Mouse (Mus musculus): ENCODE data around the gene Suox. TPM values are rescaled to one million over a fixed set of nuclear protein-coding genes. Genes with fewer than 3 reads are reported as not detected.
A peak's percentile ranks its signal among the peaks of the same experiment; 100 is the strongest.
"Not testable (repeated sequence)": the region's sequence is repeated elsewhere in the genome, so short reads cannot be mapped to it uniquely, and the experiment has no call there.

Suox gene
- not detected in 2 replicates for polyA plus RNA-seq (2012; ENCODE audit: insufficient read depth, insufficient read length, low replicate concordance, missing spikeins)

DNA sequence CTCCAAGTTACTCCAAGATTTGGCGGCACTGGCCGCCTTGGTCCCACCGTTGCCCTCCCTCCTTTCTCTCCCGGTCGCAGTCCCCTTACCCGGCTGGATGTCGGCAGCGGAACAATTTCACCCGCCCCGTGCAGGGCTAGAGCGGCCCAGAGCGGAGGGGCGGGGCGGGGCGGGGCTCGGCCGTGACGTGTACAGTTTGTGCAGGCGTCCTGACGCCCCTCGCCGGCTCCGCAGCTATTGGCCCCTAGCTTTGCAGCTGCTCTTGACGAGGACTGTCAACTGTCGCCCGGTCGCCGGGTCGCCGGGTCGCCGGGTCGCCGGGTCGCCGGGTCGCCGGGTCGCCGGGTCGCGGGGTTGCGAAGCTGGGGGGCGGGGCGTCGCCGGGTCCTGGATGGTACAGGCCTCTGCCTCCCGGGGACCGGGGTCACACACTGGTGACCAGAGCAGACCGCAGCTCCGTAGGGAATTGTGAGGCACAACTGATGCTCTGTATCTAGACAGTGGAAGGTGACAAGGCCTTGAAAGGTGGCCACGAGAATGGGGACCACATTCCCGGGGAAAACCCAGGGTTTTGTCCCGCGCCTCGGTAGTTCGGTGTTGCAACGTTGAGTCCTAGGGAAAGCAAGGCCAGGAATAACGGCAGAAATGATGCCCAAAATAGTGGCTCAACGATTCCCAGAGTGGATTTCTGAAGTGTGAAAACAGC lies at the start of gene Suox:
TSS of gene Suox (minus strand) at position 311 of the 706 bp plus-strand sequence.
- no peak for TF ChIP-seq CTCF (IDR thresholded peaks at IDR 0.05; ENCODE audit: insufficient read depth, low read depth, low read length)
- peak; percentile 62; the same call in 1 of the 2 replicates for TF ChIP-seq POLR2A (IDR thresholded peaks at IDR 0.05; ENCODE audit: insufficient read depth, low read depth, low read length)
- Histone ChIP-seq H3K4me1 (ENCODE audit: control insufficient read depth, insufficient read depth, low read length) (no peaks in the 10 kb centered on the region), H3K27ac (ENCODE audit: insufficient read depth, low read depth, low read length) (0 out of 2 replicates have a peak within 1 kb of the TSS, but pooled peaks have one; percentile 49), H3K4me3 (ENCODE audit: insufficient read depth, low read depth, low read length) (peak within 1 kb of the TSS; percentile 70)
- WGBS = under 1% methylated on average over 60 of the region's 60 CpGs

DNA sequence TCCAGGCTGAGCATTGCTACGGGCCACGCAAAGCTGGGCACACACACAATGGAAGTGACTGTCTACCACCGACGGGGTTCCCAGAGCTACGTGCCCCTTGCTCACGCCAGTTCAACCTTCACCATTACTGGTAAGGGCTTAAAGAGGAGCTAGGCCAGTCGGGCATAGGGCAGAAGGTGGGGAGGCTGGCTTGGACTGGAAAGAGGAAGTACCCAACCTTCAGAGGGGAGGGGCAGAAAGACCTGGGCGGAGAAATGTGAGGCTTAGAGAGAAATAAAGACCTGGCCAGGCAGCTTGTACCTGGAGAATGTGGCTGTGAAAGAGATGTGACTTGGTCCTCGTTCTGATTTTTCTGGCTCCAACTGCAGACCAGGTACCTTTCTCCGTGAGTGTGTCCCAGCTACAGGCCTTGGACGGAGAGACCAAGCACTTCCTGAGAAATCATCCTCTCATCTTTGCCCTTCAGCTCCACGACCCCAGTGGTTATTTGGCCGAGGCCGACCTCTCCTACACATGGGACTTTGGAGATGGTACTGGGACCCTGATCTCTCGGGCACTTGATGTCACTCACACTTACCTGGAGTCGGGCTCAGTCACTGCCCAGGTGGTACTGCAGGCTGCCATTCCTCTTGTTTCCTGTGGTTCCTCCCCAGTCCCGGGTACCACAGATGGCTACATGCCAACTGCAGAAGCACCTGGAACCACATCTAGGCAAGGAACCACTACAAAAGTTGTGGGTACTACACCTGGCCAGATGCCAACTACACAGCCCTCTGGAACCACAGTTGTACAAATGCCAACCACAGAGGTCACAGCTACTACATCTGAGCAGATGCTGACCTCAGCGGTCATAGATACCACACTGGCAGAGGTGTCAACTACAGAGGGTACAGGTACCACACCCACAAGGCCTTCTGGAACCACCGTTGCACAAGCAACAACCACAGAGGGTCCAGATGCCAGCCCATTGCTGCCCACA lies 42.0 kb upstream of the Suox start:
- no peak for TF ChIP-seq POLR2A (IDR thresholded peaks at IDR 0.05; ENCODE audit: insufficient read depth, low read depth, low read length)
- no peak for TF ChIP-seq CTCF (IDR thresholded peaks at IDR 0.05; ENCODE audit: insufficient read depth, low read depth, low read length)
- H3K4me3 ChIP-seq (ENCODE audit: insufficient read depth, low read depth, low read length) = no peak overlapping the region
- H3K4me1 ChIP-seq (ENCODE audit: control insufficient read depth, insufficient read depth, low read length) = no peaks in the 10 kb centered on the region
- WGBS = 86% methylated on average over 19 of the region's 19 CpGs
- H3K27ac ChIP-seq (ENCODE audit: insufficient read depth, low read depth, low read length) = no peak overlapping the region

GRCm38 (mm10) chr10:128711318-128711717 lies 37.4 kb upstream of the Suox start:
- not testable (repeated sequence) for H3K4me1 ChIP-seq (ENCODE audit: control insufficient read depth, insufficient read depth, low read length); H3K27ac ChIP-seq (ENCODE audit: insufficient read depth, low read depth, low read length); H3K4me3 ChIP-seq (ENCODE audit: insufficient read depth, low read depth, low read length)
- WGBS = 98% methylated on average over 7 of the region's 7 CpGs

DNA sequence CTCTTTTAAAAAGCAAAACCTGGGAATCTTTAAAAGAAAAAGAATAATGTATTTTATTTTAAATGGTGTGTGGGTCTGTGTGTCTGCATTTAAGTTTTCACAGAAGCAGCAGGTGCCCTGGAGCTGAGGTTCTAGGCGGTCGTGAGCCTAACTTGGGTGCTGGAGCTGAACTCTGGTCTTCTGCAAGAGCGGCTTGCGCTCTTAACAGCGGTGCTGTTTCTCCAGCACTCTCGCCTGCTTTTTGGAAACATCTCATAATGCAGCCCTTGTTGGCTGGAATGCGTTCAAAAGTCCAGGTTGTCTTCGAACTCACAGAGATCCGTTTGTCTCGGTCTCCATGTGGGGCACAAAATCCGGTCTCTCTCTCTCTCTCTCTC lies 31.4 kb upstream of the Suox start:
- Histone ChIP-seq H3K4me3 (ENCODE audit: insufficient read depth, low read depth, low read length) (peak overlapping the region; percentile 64), H3K27ac (ENCODE audit: insufficient read depth, low read depth, low read length) (no peak overlapping the region), H3K4me1 (ENCODE audit: control insufficient read depth, insufficient read depth, low read length) (peaks cover 9% of the 10 kb centered on the region)
- TF ChIP-seq POLR2A (IDR thresholded peaks at IDR 0.05; ENCODE audit: insufficient read depth, low read depth, low read length) (no peak), CTCF (IDR thresholded peaks at IDR 0.05; ENCODE audit: insufficient read depth, low read depth, low read length) (no peak)
- 7% methylated on average over 11 of the region's 11 CpGs for WGBS

DNA sequence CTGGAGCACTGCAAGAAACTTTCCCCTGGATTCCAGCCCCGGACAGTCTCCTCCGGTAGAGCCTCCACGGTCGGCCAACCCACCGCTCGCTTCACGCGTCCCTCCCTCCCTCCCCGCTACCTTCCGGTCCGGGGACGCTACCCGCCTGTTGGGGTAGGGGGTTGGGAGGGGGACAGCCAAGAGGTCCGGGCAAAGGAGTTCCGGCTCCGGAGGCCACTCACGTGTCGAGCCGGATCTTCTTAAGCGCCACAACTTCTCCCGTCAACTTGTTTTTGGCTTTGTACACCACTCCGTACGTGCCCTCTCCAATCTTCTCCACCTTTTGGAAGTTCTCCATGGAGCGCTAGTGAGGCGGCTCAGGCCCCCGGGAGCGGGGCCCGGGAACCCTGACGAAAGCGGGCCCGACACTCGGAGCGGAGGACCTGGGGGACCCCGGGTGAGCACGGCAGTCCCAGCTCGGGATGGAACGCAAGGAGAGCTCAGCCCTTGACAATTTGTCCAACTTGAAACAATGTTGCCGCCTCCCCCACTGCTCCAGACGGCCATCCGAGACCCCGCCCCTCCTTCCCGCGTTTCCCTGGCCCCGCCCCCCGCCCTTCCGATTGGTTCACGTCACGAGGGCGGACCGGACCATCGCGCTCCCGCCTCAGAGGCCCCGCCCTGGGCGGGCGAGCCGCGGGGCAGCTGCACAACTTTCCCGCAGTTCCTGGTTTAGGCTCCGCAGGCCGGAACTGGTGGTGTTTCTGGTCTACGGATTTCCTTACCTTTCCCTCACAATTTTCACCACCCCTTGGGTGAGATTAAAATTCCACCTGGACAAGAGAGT lies 30.8 kb upstream of the Suox start, which contains the start of gene Cdk2:
TSS of gene Cdk2 (minus strand) at position 541 of the 826 bp plus-strand sequence.
- no peak within 1 kb of the TSS for H3K27ac ChIP-seq (ENCODE audit: insufficient read depth, low read depth, low read length)
- peak within 1 kb of the TSS; percentile 64 for H3K4me3 ChIP-seq (ENCODE audit: insufficient read depth, low read depth, low read length)
- TF ChIP-seq CTCF (IDR thresholded peaks at IDR 0.05; ENCODE audit: insufficient read depth, low read depth, low read length) (no peak), POLR2A (IDR thresholded peaks at IDR 0.05; ENCODE audit: insufficient read depth, low read depth, low read length) (no peak)
- peaks cover 9% of the 10 kb centered on the region for H3K4me1 ChIP-seq (ENCODE audit: control insufficient read depth, insufficient read depth, low read length)
- WGBS = under 1% methylated on average over 62 of the region's 62 CpGs

- Histone ChIP-seq H3K4me3 (ENCODE audit: insufficient read depth, low read depth, low read length) (peak within 1 kb of the TSS; percentile 64), H3K4me1 (ENCODE audit: control insufficient read depth, insufficient read depth, low read length) (peaks cover 9% of the 10 kb centered on the region), H3K27ac (ENCODE audit: insufficient read depth, low read depth, low read length) (no peak within 1 kb of the TSS)
- 38% methylated on average over 4 of the region's 4 CpGs for WGBS
- TF ChIP-seq CTCF (IDR thresholded peaks at IDR 0.05; ENCODE audit: insufficient read depth, low read depth, low read length) = no peak
- TF ChIP-seq POLR2A (IDR thresholded peaks at IDR 0.05; ENCODE audit: insufficient read depth, low read depth, low read length) = no peak
Measured at GRCm38 (mm10) chr10:128703895-128704294, 30.0 kb upstream of the Suox start, which contains the start of gene Pmel. TSS of gene Pmel (plus strand) at chr10:128704195.

- no peak overlapping the region for H3K27ac ChIP-seq (ENCODE audit: insufficient read depth, low read depth, low read length)
- TF ChIP-seq CTCF (IDR thresholded peaks at IDR 0.05; ENCODE audit: insufficient read depth, low read depth, low read length) (no peak), POLR2A (IDR thresholded peaks at IDR 0.05; ENCODE audit: insufficient read depth, low read depth, low read length) (no peak)
- H3K4me3 ChIP-seq (ENCODE audit: insufficient read depth, low read depth, low read length) = no peak overlapping the region
- H3K4me1 ChIP-seq (ENCODE audit: control insufficient read depth, insufficient read depth, low read length) = peaks cover 9% of the 10 kb centered on the region
- WGBS = 72% methylated on average over 6 of the region's 6 CpGs
Measured at GRCm38 (mm10) chr10:128702328-128703007, 28.6 kb upstream of the Suox start.

DNA sequence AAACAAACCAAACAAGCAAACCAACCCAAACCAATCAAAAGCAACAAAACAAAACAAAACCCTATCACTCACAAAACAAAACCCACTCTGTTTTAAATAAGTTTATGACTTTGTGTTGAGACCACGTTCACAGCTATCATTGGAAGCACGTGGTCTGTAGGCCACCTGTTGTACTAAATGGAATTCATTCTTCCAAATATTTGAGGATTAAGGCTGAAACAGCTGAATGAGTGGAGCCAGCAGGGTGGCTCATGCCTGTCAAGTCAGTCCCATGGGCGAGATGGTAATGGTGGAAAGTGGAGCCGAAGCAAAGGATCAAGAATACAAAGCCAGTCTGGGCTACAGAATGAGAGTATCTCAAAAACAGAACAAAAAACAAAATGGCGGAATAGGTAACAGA lies 26.8 kb upstream of the Suox start:
- no peak overlapping the region for H3K27ac ChIP-seq (ENCODE audit: insufficient read depth, low read depth, low read length)
- 87% methylated on average over 5 of the region's 5 CpGs for WGBS
- no peak overlapping the region for H3K4me3 ChIP-seq (ENCODE audit: insufficient read depth, low read depth, low read length)
- TF ChIP-seq POLR2A (IDR thresholded peaks at IDR 0.05; ENCODE audit: insufficient read depth, low read depth, low read length) (no peak), CTCF (IDR thresholded peaks at IDR 0.05; ENCODE audit: insufficient read depth, low read depth, low read length) (no peak)
- H3K4me1 ChIP-seq (ENCODE audit: control insufficient read depth, insufficient read depth, low read length) = peaks cover 11% of the 10 kb centered on the region
